Mouse (Mus musculus) thymus, postnatal 4 days (tissue): ENCODE data around the gene Mis12.

Experiments used
- DNase-seq: peaks from one replicate; pipeline ENCODE4 v3.0.0; 2021

Gene Mis12

DNA sequence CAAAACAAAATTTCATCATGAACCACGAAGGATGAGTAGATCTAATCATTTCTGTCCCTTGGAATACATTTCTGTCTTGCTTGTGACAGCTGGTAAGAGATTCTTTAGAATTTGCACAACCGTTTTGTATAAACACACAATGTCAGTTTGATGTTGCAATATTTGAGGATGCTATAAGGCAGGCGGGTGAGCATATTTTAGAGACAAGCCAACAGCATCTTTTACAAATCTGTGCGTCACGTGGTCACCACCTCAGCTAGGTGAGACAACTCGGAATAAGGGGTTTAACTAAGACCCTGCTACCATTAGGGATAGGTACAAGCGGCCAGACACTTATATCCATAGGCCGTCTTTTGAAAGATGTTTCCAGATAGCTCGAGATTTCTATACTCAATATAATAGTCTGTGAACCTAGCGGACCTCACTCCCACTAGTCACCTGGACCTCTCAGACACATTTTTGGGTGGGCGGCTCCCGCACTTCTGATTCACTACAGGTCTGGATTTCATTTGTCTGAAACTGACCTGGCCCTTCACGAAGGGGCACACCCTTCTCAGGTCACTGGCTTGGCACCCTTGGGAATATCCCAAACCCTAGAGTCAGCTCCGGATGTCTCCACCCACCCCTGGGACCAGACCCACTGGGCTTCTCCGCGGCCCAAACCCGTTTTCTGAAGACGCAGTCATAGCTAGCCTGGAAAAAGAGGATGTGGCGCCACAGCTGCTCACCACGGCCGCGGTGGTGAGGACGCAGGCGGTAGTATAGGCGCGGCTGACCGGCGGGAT is 803 bp upstream of the Mis12 start:
- DNase-seq, result no peak

- no peak for DNase-seq
These were observed 8.9 kb downstream of the Mis12 start for GRCm38 (mm10) chr11:71028280-71028679.

DNA sequence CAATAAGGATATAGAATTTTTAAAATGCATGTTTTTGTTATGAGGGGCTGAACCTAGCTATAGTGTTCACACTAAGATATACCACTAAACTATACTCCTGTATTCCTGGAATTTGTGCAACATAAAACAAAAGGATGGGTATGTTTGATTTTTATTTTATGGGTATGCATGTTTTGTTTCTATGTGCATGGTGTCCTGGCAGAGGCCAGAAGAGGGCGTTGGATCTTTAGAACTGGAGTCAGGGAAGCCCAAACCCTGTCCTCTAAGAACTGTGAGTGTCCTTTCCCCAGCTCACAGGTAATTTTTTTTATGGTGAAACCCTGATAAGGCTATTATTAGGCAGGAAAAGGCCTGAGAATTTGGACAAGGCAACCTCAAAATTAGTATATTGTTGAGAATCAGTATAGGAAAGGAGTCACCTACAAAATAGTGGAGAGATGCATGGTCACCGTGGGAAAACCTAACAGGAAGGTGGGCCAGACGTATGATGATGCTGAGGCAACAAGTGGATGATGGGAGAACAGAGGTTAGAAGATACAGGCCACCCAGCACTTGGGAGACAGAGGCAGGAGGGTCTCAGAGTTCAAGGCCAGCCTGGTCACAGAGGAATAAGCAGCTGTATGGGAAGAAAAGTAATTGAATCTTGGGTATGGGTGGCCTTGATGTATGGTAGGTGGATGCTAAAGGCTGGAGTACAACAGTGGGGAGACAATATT is 10.2 kb downstream of the Mis12 start:
- DNase-seq, result no peak

DNA sequence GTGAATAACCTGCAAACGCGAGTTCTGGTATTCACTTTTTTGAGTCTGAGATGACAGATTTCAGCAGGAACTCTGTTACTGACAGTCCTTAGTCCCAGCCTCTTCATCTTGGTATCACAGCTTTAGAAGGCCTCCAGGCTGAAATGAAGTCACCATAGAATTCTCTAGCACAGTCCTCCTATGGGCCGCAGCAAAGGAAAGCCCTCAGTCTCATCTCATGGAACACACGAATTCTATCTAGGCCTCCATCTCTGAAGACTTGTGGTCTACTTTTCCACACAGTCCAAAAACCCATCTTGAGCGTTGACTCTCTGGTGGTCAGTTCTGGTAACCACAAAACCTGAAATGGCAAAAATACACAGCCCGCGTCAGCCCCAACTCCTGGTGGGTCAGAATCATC is 12.7 kb downstream of the Mis12 start:
- DNase-seq, result no peak

DNA sequence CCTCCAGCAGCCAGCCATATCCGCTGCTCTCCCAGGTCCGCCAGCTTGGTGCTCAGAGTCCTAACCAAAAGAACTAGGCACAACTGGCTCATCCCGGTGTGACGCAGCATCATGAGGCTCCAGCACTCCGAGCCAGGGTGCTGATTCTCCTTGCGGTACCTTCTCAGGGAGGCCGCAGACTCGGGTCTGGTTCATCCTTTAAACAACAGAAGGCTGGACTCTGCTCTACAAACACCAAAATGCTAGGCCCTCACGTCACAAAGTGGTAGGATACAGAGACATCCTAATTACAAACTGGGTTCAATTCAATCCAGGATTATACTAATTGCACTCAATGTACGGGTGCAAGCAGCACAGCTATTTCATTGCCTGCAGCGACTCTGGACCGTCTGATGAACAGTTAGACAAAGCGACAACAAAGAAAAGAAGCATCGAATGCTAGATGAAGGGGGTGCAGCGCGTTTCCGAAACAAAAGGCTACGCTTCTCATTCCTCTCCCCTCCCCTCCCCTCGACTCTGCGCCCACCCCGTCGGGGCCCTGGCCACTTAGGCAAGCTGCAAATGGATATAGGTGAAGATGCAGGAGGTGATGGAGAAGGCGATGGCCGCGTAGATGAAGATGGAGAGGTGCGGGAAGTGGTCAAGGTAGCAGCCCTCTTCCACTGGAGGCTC is 13.2 kb downstream of the Mis12 start:
- DNase-seq, result no peak

- peak; percentile 27 for DNase-seq
These were observed 13.9 kb downstream of the Mis12 start, which contains the start of gene 6330403K07Rik for GRCm38 (mm10) chr11:71033163-71033761. Gene 6330403K07Rik, minus strand, starts transcription at chr11:71033513.

GRCm38 (mm10) chr11:71039526-71040298 is 20.3 kb downstream of the Mis12 start:
- DNase-seq, result no peak

- DNase-seq, result no peak
These were observed 33.1 kb downstream of the Mis12 start for GRCm38 (mm10) chr11:71052554-71052953.

DNA sequence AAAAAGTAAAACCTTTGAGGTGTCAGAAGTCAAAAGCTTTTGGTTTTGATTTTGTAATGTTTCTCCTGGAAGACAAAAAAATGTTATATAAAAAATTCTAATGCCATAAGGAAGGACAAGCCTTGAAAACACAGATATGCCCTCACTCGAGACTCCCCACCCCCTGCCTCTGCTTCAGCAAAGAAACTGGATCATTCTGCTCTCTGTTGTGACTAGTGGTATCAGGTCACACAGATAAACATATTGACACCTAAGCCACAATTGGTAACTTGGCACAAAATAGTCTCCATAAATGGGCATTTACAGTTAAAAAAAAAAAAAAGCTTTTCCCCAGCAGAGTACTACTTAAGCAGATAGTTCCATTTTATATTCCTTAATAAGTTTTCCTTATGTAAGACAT is 56.9 kb downstream of the Mis12 start:
- no peak for DNase-seq
